Mouse (Mus musculus): Measurements from ENCODE around the gene Wdfy3.

The Wdfy3 gene

GRCm38 (mm10) chr5:101891694-101892416 lies 177.9 kb downstream of the Wdfy3 start:
- peak; percentile 88 for DNase-seq (ENCODE audit: inconsistent ontology term)

- no peak for DNase-seq (ENCODE audit: inconsistent ontology term)
Observed at GRCm38 (mm10) chr5:101887989-101888388, 181.7 kb downstream of the Wdfy3 start.

- no peak for DNase-seq (ENCODE audit: inconsistent ontology term)
Observed at GRCm38 (mm10) chr5:101885039-101885438, 184.7 kb downstream of the Wdfy3 start.

GRCm38 (mm10) chr5:101882191-101882590 lies 187.5 kb downstream of the Wdfy3 start:
- no peak for DNase-seq (ENCODE audit: inconsistent ontology term)

GRCm38 (mm10) chr5:101879914-101880313 lies 189.8 kb downstream of the Wdfy3 start:
- no peak for DNase-seq (ENCODE audit: inconsistent ontology term)

GRCm38 (mm10) chr5:101878403-101878802 lies 191.3 kb downstream of the Wdfy3 start:
- no peak for DNase-seq (ENCODE audit: inconsistent ontology term)

GRCm38 (mm10) chr5:101876185-101876584 lies 193.5 kb downstream of the Wdfy3 start:
- DNase-seq (ENCODE audit: inconsistent ontology term), result no peak

- DNase-seq (ENCODE audit: inconsistent ontology term), result no peak
Observed at GRCm38 (mm10) chr5:101866722-101867121, 203.0 kb downstream of the Wdfy3 start.

- no peak for DNase-seq (ENCODE audit: inconsistent ontology term)
Observed at GRCm38 (mm10) chr5:101863946-101864345, 205.8 kb downstream of the Wdfy3 start.

- DNase-seq (ENCODE audit: inconsistent ontology term), result no peak
Observed at GRCm38 (mm10) chr5:101862651-101863050, 207.1 kb downstream of the Wdfy3 start.

GRCm38 (mm10) chr5:101861786-101862571 lies 207.7 kb downstream of the Wdfy3 start:
- peak; percentile 85 for DNase-seq (ENCODE audit: inconsistent ontology term)

- no peak for DNase-seq (ENCODE audit: inconsistent ontology term)
Observed at GRCm38 (mm10) chr5:101858891-101859436, 210.8 kb downstream of the Wdfy3 start.

GRCm38 (mm10) chr5:101855475-101855874 lies 214.2 kb downstream of the Wdfy3 start:
- DNase-seq (ENCODE audit: inconsistent ontology term), result no peak

- no peak for DNase-seq (ENCODE audit: inconsistent ontology term)
Observed at GRCm38 (mm10) chr5:101854667-101855066, 215.1 kb downstream of the Wdfy3 start.

GRCm38 (mm10) chr5:101854100-101854499 lies 215.6 kb downstream of the Wdfy3 start:
- no peak for DNase-seq (ENCODE audit: inconsistent ontology term)

GRCm38 (mm10) chr5:101852116-101852680 lies 217.5 kb downstream of the Wdfy3 start:
- DNase-seq (ENCODE audit: inconsistent ontology term), result no peak

GRCm38 (mm10) chr5:101851133-101851532 lies 218.6 kb downstream of the Wdfy3 start:
- no peak for DNase-seq (ENCODE audit: inconsistent ontology term)

- DNase-seq (ENCODE audit: inconsistent ontology term), result no peak
Observed at GRCm38 (mm10) chr5:101847762-101848161, 222.0 kb downstream of the Wdfy3 start.

GRCm38 (mm10) chr5:101847323-101847722 lies 222.4 kb downstream of the Wdfy3 start:
- no peak for DNase-seq (ENCODE audit: inconsistent ontology term)

GRCm38 (mm10) chr5:101845930-101846329 lies 223.8 kb downstream of the Wdfy3 start:
- DNase-seq (ENCODE audit: inconsistent ontology term), result no peak

GRCm38 (mm10) chr5:101845011-101845410 lies 224.7 kb downstream of the Wdfy3 start:
- DNase-seq (ENCODE audit: inconsistent ontology term), result no peak

- DNase-seq (ENCODE audit: inconsistent ontology term), result no peak
Observed at GRCm38 (mm10) chr5:101840476-101840875, 229.2 kb downstream of the Wdfy3 start.
